Mouse (Mus musculus): Measurements from ENCODE around the gene Rpl3.

GRCm38 (mm10) chr15:80133682-80134449, 42.2 kb upstream of the Rpl3 start:
- TF ChIP-seq NANOG (IDR thresholded peaks at IDR 0.05; ENCODE audit: borderline replicate concordance, low read length) (no peak), CTCF (conservative IDR thresholded peaks at IDR 0.05; ENCODE audit: low read length) (no peak), POU5F1 (IDR thresholded peaks at IDR 0.05; ENCODE audit: borderline replicate concordance, low read length) (no peak)
